ENCODE assay signal across 8 mouse cellular contexts in the genomic region with DNA sequence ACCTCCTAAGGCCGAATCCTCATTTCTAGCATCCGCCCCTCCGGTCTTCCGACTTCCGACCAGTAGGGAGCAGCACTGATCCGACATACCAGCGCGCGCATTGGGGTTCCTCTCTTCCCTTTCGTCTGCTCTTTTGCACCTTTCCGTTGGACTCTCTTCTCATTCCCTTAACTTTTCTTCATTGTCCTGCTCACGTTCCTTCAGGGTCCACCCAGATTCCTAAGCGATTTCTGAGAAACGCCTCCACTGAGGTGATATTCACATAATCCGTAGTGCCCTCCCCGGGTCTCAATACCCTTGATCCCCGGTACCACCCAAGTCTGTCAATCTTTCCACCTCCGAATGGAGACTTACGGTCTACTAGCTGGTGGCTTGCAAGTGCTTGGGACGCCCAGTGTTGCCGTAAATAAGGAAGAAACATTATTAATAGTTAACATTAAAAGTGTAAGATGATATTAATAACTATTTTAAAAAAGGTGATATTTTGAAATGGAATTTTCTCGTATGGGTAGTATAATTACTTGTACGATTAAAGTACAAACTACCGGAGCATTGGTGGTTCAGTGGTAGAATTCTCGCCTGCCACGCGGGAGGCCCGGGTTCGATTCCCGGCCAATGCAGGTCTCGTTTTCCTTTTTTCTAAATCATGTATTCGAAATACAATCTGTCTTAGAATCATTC. TPM values are rescaled to one million over a fixed set of nuclear protein-coding genes. Genes with fewer than 3 reads are reported as not detected.
DNase-seq lines count a peak whose midpoint lies in the region; ATAC-seq and TF ChIP-seq lines count a peak whose summit lies in the region.

No protein-coding gene starts in this region.

- no peaks in the 10 kb centered on the region for H3K4me1 ChIP-seq in bone marrow macrophage, adult 2 months (ENCODE audit: control insufficient read depth, insufficient read depth, low read length)
- peaks cover 2% of the 10 kb centered on the region; the same call in 1 of the 2 replicates for H3K4me1 ChIP-seq in embryonic fibroblast, embryonic 13.5 days (ENCODE audit: control insufficient read depth, insufficient read depth, low read length)
- peaks cover 4% of the 10 kb centered on the region for H3K4me1 ChIP-seq in heart, embryonic 10.5 days
- no peaks in the 10 kb centered on the region for H3K4me1 ChIP-seq in kidney, embryonic 14.5 days (ENCODE audit: control insufficient read depth, insufficient read depth, low read length)
- H3K4me1 ChIP-seq in limb, embryonic 14.5 days (ENCODE audit: control insufficient read depth, insufficient read depth, low read length) = peaks cover 3% of the 10 kb centered on the region
- peaks cover 8% of the 10 kb centered on the region for H3K4me1 ChIP-seq in midbrain, embryonic 16.5 days (ENCODE audit: control insufficient read depth, insufficient read depth, low read length)
- H3K4me1 ChIP-seq in spleen, adult 2 months (ENCODE audit: control insufficient read depth, insufficient read depth, insufficient read length) = no peaks in the 10 kb centered on the region

- peak; percentile 83 for ATAC-seq in kidney, embryonic 14.5 days (ENCODE audit: low FRiP score, low TSS enrichment)
- peak; percentile 83 for ATAC-seq in limb, embryonic 14.5 days (ENCODE audit: low FRiP score, low read depth)
- peak; percentile 89 for ATAC-seq in midbrain, embryonic 16.5 days

- TF ChIP-seq POLR2A in bone marrow macrophage, adult 2 months (IDR thresholded peaks at IDR 0.05; ENCODE audit: borderline replicate concordance, low read depth, low read length) = no peak
- peak; percentile 66 for TF ChIP-seq POLR2A in embryonic fibroblast, embryonic 13.5 days (IDR thresholded peaks at IDR 0.05; ENCODE audit: low read depth, low read length)
- no peak for TF ChIP-seq POLR2A in limb, embryonic 14.5 days (IDR thresholded peaks at IDR 0.05; ENCODE audit: borderline replicate concordance, extremely low read depth, insufficient read depth, insufficient read length)
- TF ChIP-seq POLR2A in spleen, adult 2 months (IDR thresholded peaks at IDR 0.05; ENCODE audit: low read depth, low read length) = no peak

- H3K9ac ChIP-seq in kidney, embryonic 14.5 days (ENCODE audit: low read depth, low read length) = peak overlapping the region; percentile 50; the same call in 1 of the 2 replicates
- H3K9ac ChIP-seq in limb, embryonic 14.5 days (ENCODE audit: low read depth, low read length, severe bottlenecking) = peak overlapping the region; percentile 66
- H3K9ac ChIP-seq in midbrain, embryonic 16.5 days (ENCODE audit: low read depth, low read length) = peak overlapping the region; percentile 56

- no peaks in the 10 kb centered on the region for H3K36me3 ChIP-seq in heart, embryonic 10.5 days
- no peaks in the 10 kb centered on the region for H3K36me3 ChIP-seq in kidney, embryonic 14.5 days (ENCODE audit: control insufficient read depth, insufficient read depth, low read length)
- no peaks in the 10 kb centered on the region for H3K36me3 ChIP-seq in limb, embryonic 14.5 days (ENCODE audit: control insufficient read depth, insufficient read depth, low read length)
- H3K36me3 ChIP-seq in midbrain, embryonic 16.5 days (ENCODE audit: control insufficient read depth, insufficient read depth, low read length) = no peaks in the 10 kb centered on the region
- no peaks in the 10 kb centered on the region for H3K36me3 ChIP-seq in spleen, adult 2 months (ENCODE audit: control insufficient read depth, insufficient read depth, low read length)

- peak overlapping the region; percentile 53 for H3K4me2 ChIP-seq in kidney, embryonic 14.5 days (replicated peaks; ENCODE audit: low read depth, low read length)
- peak overlapping the region; percentile 48 for H3K4me2 ChIP-seq in limb, embryonic 14.5 days (replicated peaks; ENCODE audit: low read depth, low read length, severe bottlenecking)
- peak overlapping the region; percentile 43 for H3K4me2 ChIP-seq in midbrain, embryonic 16.5 days (ENCODE audit: low read length)

- peak; percentile 92 for DNase-seq in A20 (ENCODE audit: low read depth, low spot score)
- peak; percentile 93 for DNase-seq in heart, embryonic 10.5 days (ENCODE audit: low spot score)
- DNase-seq in limb, embryonic 14.5 days (ENCODE audit: low spot score) = peak; percentile 93
- DNase-seq in spleen, adult 2 months (ENCODE audit: low read depth in 1 of 2, low spot score in 2 of 2) = peak; percentile 78 to 86

- H3K4me3 ChIP-seq in bone marrow macrophage, adult 2 months (ENCODE audit: insufficient read depth, low read length) = peak overlapping the region; percentile 88
- peak overlapping the region; percentile 96 for H3K4me3 ChIP-seq in embryonic fibroblast, embryonic 13.5 days (ENCODE audit: insufficient read depth, low read length)
- H3K4me3 ChIP-seq in heart, embryonic 10.5 days = peak overlapping the region; percentile 70
- peak overlapping the region; percentile 66 for H3K4me3 ChIP-seq in kidney, embryonic 14.5 days (ENCODE audit: low read length)
- peak overlapping the region; percentile 68 for H3K4me3 ChIP-seq in limb, embryonic 14.5 days (replicated peaks; ENCODE audit: low read length)
- peak overlapping the region; percentile 60 for H3K4me3 ChIP-seq in midbrain, embryonic 16.5 days (ENCODE audit: low read depth, low read length)
- H3K4me3 ChIP-seq in spleen, adult 2 months (ENCODE audit: extremely low read depth, insufficient read depth, insufficient read length) = peak overlapping the region; percentile 70

- H3K27me3 ChIP-seq in heart, embryonic 10.5 days (ENCODE audit: insufficient read depth, poor library complexity, severe bottlenecking) = no peaks in the 10 kb centered on the region
- no peaks in the 10 kb centered on the region for H3K27me3 ChIP-seq in kidney, embryonic 14.5 days (ENCODE audit: control insufficient read depth, insufficient read depth, low read length)
- H3K27me3 ChIP-seq in limb, embryonic 14.5 days (ENCODE audit: control insufficient read depth, insufficient read depth, low read length) = no peaks in the 10 kb centered on the region
- H3K27me3 ChIP-seq in midbrain, embryonic 16.5 days (ENCODE audit: control insufficient read depth, insufficient read depth, low read depth, low read length) = no peaks in the 10 kb centered on the region
- H3K27me3 ChIP-seq in spleen, adult 2 months (ENCODE audit: control insufficient read depth, insufficient read depth, low read length) = no peaks in the 10 kb centered on the region

- peak overlapping the region; percentile 31; the same call in 1 of the 2 replicates for H3K27ac ChIP-seq in bone marrow macrophage, adult 2 months (ENCODE audit: insufficient read depth, low read depth, low read length)
- peak overlapping the region; percentile 46; the same call in 1 of the 2 replicates for H3K27ac ChIP-seq in embryonic fibroblast, embryonic 13.5 days (ENCODE audit: insufficient read depth, low read length)
- H3K27ac ChIP-seq in heart, embryonic 10.5 days = peak overlapping the region; percentile 87
- H3K27ac ChIP-seq in kidney, embryonic 14.5 days (ENCODE audit: low read depth, low read length) = peak overlapping the region; percentile 21; the same call in 1 of the 2 replicates
- peak overlapping the region; percentile 90 for H3K27ac ChIP-seq in limb, embryonic 14.5 days (replicated peaks; ENCODE audit: low read depth, low read length)
- H3K27ac ChIP-seq in midbrain, embryonic 16.5 days (ENCODE audit: low read length) = peak overlapping the region; percentile 73
- H3K27ac ChIP-seq in spleen, adult 2 months (ENCODE audit: insufficient read depth, low read length) = peak overlapping the region; percentile 65

- TF ChIP-seq CTCF in bone marrow macrophage, adult 2 months (IDR thresholded peaks at IDR 0.05; ENCODE audit: low read depth, low read length) = peak; percentile 69
- TF ChIP-seq CTCF in embryonic fibroblast, embryonic 13.5 days (IDR thresholded peaks at IDR 0.05; ENCODE audit: borderline replicate concordance, insufficient read depth, low read length) = peak; percentile 55; the same call in 1 of the 2 replicates
- peak; percentile 71; the same call in 1 of the 2 replicates for TF ChIP-seq CTCF in spleen, adult 2 months (IDR thresholded peaks at IDR 0.05; ENCODE audit: extremely low read depth, insufficient read depth, insufficient read length, insufficient replicate concordance)

- H3K9me3 ChIP-seq in heart, embryonic 10.5 days = no peaks in the 10 kb centered on the region
- H3K9me3 ChIP-seq in kidney, embryonic 14.5 days (ENCODE audit: control insufficient read depth, low read length) = no peaks in the 10 kb centered on the region
- no peaks in the 10 kb centered on the region for H3K9me3 ChIP-seq in limb, embryonic 14.5 days (ENCODE audit: control insufficient read depth, low read length)
- H3K9me3 ChIP-seq in midbrain, embryonic 16.5 days (replicated peaks; ENCODE audit: control insufficient read depth, low read length, poor library complexity, severe bottlenecking) = no peaks in the 10 kb centered on the region

- under 1% methylated on average over 32 of the region's 32 CpGs for WGBS in heart, embryonic 10.5 days
- under 1% methylated on average over 32 of the region's 32 CpGs for WGBS in kidney, embryonic 14.5 days
- WGBS in limb, embryonic 14.5 days = under 1% methylated on average over 32 of the region's 32 CpGs
- WGBS in midbrain, embryonic 16.5 days = under 1% methylated on average over 32 of the region's 32 CpGs
- WGBS in spleen, adult 2 months = under 1% methylated on average over 32 of the region's 32 CpGs

RNA-seq across cellular contexts. Expression of gene Hist1h2bl, which starts 5.8 kb away (rescaled TPM):
- polyA plus RNA-seq in bone marrow macrophage, adult 2 months (2012; ENCODE audit: insufficient read depth, insufficient read length, missing spikeins) = not detected in 2 replicates
- polyA plus RNA-seq in embryonic fibroblast, embryonic 13.5 days (2011; ENCODE audit: insufficient read length, low read depth, missing spikeins) = 3.5 TPM in 1 of 2 replicates, not detected in the other
- polyA plus RNA-seq in heart, embryonic 10.5 days (2016; fragmentation: Nextera tagmentation; extraction: Ambion mirVana) = 1.4 TPM in 1 of 2 replicates, not detected in the other
- 3.3 and 5.5 TPM in 2 replicates for polyA plus RNA-seq in kidney, embryonic 14.5 days (2014; fragmentation: Nextera tagmentation; extraction: Ambion mirVana)
- 15.9 and 20.8 TPM in 2 replicates for polyA plus RNA-seq in limb, embryonic 14.5 days (2012; rRNA removed)
- 2.4 and 4.4 TPM in 2 replicates for polyA plus RNA-seq in limb, embryonic 14.5 days (2014; fragmentation: Nextera tagmentation; extraction: Ambion mirVana)
- not detected in 2 replicates for polyA plus RNA-seq in midbrain, embryonic 16.5 days (2015; fragmentation: Nextera tagmentation; extraction: Ambion mirVana)
- polyA plus RNA-seq in spleen, adult 2 months (2012; rRNA removed) = 18.0 and 18.4 TPM in 2 replicates

RNA-seq across cellular contexts. Expression of gene Hist1h2ai, which starts 6.1 kb away (rescaled TPM):
- polyA plus RNA-seq in bone marrow macrophage, adult 2 months (2012; ENCODE audit: insufficient read depth, insufficient read length, missing spikeins) = 4.0 TPM in 1 of 2 replicates, not detected in the other
- polyA plus RNA-seq in embryonic fibroblast, embryonic 13.5 days (2011; ENCODE audit: insufficient read length, low read depth, missing spikeins) = 5.0 TPM in 1 of 2 replicates, not detected in the other
- polyA plus RNA-seq in heart, embryonic 10.5 days (2016; fragmentation: Nextera tagmentation; extraction: Ambion mirVana) = 6.3 and 11.7 TPM in 2 replicates
- polyA plus RNA-seq in kidney, embryonic 14.5 days (2014; fragmentation: Nextera tagmentation; extraction: Ambion mirVana) = 28.1 and 88.2 TPM in 2 replicates
- polyA plus RNA-seq in limb, embryonic 14.5 days (2012; rRNA removed) = 17.5 and 34.8 TPM in 2 replicates
- polyA plus RNA-seq in limb, embryonic 14.5 days (2014; fragmentation: Nextera tagmentation; extraction: Ambion mirVana) = 30.7 and 38.1 TPM in 2 replicates
- 3.5 and 9.7 TPM in 2 replicates for polyA plus RNA-seq in midbrain, embryonic 16.5 days (2015; fragmentation: Nextera tagmentation; extraction: Ambion mirVana)
- 40.4 and 81.0 TPM in 2 replicates for polyA plus RNA-seq in spleen, adult 2 months (2012; rRNA removed)

RNA-seq across cellular contexts. Expression of gene Hist1h3h, which starts 7.3 kb away (rescaled TPM):
- polyA plus RNA-seq in bone marrow macrophage, adult 2 months (2012; ENCODE audit: insufficient read depth, insufficient read length, missing spikeins) = 6.9 TPM in 1 of 2 replicates, not detected in the other
- 3.4 TPM in 1 of 2 replicates, not detected in the other for polyA plus RNA-seq in embryonic fibroblast, embryonic 13.5 days (2011; ENCODE audit: insufficient read length, low read depth, missing spikeins)
- polyA plus RNA-seq in heart, embryonic 10.5 days (2016; fragmentation: Nextera tagmentation; extraction: Ambion mirVana) = 3.7 and 3.8 TPM in 2 replicates
- polyA plus RNA-seq in kidney, embryonic 14.5 days (2014; fragmentation: Nextera tagmentation; extraction: Ambion mirVana) = 11.7 and 35.9 TPM in 2 replicates
- polyA plus RNA-seq in limb, embryonic 14.5 days (2012; rRNA removed) = 34.5 and 61.8 TPM in 2 replicates
- 18.4 and 18.6 TPM in 2 replicates for polyA plus RNA-seq in limb, embryonic 14.5 days (2014; fragmentation: Nextera tagmentation; extraction: Ambion mirVana)
- polyA plus RNA-seq in midbrain, embryonic 16.5 days (2015; fragmentation: Nextera tagmentation; extraction: Ambion mirVana) = 3.4 TPM in 1 of 2 replicates, not detected in the other
- 81.3 and 147 TPM in 2 replicates for polyA plus RNA-seq in spleen, adult 2 months (2012; rRNA removed)

RNA-seq across cellular contexts. Expression of gene Hist1h2bm, which starts 11.7 kb away (rescaled TPM):
- polyA plus RNA-seq in bone marrow macrophage, adult 2 months (2012; ENCODE audit: insufficient read depth, insufficient read length, missing spikeins) = 2.1 TPM in 1 of 2 replicates, not detected in the other
- 5.5 and 9.1 TPM in 2 replicates for polyA plus RNA-seq in embryonic fibroblast, embryonic 13.5 days (2011; ENCODE audit: insufficient read length, low read depth, missing spikeins)
- polyA plus RNA-seq in heart, embryonic 10.5 days (2016; fragmentation: Nextera tagmentation; extraction: Ambion mirVana) = 2.4 and 3.7 TPM in 2 replicates
- polyA plus RNA-seq in kidney, embryonic 14.5 days (2014; fragmentation: Nextera tagmentation; extraction: Ambion mirVana) = 6.8 and 12.6 TPM in 2 replicates
- polyA plus RNA-seq in limb, embryonic 14.5 days (2012; rRNA removed) = 15.1 and 19.3 TPM in 2 replicates
- polyA plus RNA-seq in limb, embryonic 14.5 days (2014; fragmentation: Nextera tagmentation; extraction: Ambion mirVana) = 4.8 and 6.3 TPM in 2 replicates
- 1.2 and 1.4 TPM in 2 replicates for polyA plus RNA-seq in midbrain, embryonic 16.5 days (2015; fragmentation: Nextera tagmentation; extraction: Ambion mirVana)
- polyA plus RNA-seq in spleen, adult 2 months (2012; rRNA removed) = 6.5 and 12.9 TPM in 2 replicates

RNA-seq across cellular contexts. Expression of gene Olfr1359, which starts 12.3 kb away (rescaled TPM):
- not detected in 2 replicates for polyA plus RNA-seq in bone marrow macrophage, adult 2 months (2012; ENCODE audit: insufficient read depth, insufficient read length, missing spikeins)
- not detected in 2 replicates for polyA plus RNA-seq in embryonic fibroblast, embryonic 13.5 days (2011; ENCODE audit: insufficient read length, low read depth, missing spikeins)
- not detected in 2 replicates for polyA plus RNA-seq in heart, embryonic 10.5 days (2016; fragmentation: Nextera tagmentation; extraction: Ambion mirVana)
- polyA plus RNA-seq in kidney, embryonic 14.5 days (2014; fragmentation: Nextera tagmentation; extraction: Ambion mirVana) = not detected in 2 replicates
- polyA plus RNA-seq in limb, embryonic 14.5 days (2012; rRNA removed) = not detected in 2 replicates
- polyA plus RNA-seq in limb, embryonic 14.5 days (2014; fragmentation: Nextera tagmentation; extraction: Ambion mirVana) = not detected in 2 replicates
- not detected in 2 replicates for polyA plus RNA-seq in midbrain, embryonic 16.5 days (2015; fragmentation: Nextera tagmentation; extraction: Ambion mirVana)
- polyA plus RNA-seq in spleen, adult 2 months (2012; rRNA removed) = not detected in 2 replicates

Comparison
In these comparisons a context has a peak if more than half of its experiments do, and no peak if none do; other contexts are left out.
1. Peak in every context shown above with its lines: DNase-seq, ATAC-seq, H3K4me3 ChIP-seq and H3K27ac ChIP-seq.
2. H3K27ac ChIP-seq: peak in every context shown above with its lines; median percentile 90 in limb, embryonic 14.5 days; 87 in heart, embryonic 10.5 days; 73 in midbrain, embryonic 16.5 days; 65 in spleen, adult 2 months; 46 in embryonic fibroblast, embryonic 13.5 days; 31 in bone marrow macrophage, adult 2 months; 21 in kidney, embryonic 14.5 days.